Mouse (Mus musculus): Measurements from ENCODE around the gene Abcb9.
A peak's percentile ranks its signal among the peaks of the same experiment; 100 is the strongest.

Abcb9 gene

GRCm38 (mm10) chr5:124014180-124014579 is 81.4 kb downstream of the Abcb9 start:
- DNase-seq (ENCODE audit: low spot score in 2 of 2), result no peak

- peak in 1 of 2 experiments; percentile 29 for DNase-seq (ENCODE audit: low spot score in 2 of 2)
Measured at GRCm38 (mm10) chr5:124013747-124014146, 81.9 kb downstream of the Abcb9 start.

GRCm38 (mm10) chr5:124012885-124013284 is 82.7 kb downstream of the Abcb9 start:
- DNase-seq (ENCODE audit: low spot score in 2 of 2), result no peak

GRCm38 (mm10) chr5:124011927-124012326 is 83.7 kb downstream of the Abcb9 start:
- DNase-seq (ENCODE audit: low spot score in 2 of 2), result peak; percentile 64 to 66

All from spleen, postnatal 36 days (tissue).